Mouse (Mus musculus) B cell, adult 2 months (primary cell): Measurements from ENCODE around the gene Cox10.
A peak's percentile ranks its signal among the peaks of the same experiment; 100 is the strongest.

ENCODE experiments used
- DNase-seq, 2 experiments: peaks; one replicate each; pipeline ENCODE4 v3.0.0; 2022

Cox10 gene

DNA sequence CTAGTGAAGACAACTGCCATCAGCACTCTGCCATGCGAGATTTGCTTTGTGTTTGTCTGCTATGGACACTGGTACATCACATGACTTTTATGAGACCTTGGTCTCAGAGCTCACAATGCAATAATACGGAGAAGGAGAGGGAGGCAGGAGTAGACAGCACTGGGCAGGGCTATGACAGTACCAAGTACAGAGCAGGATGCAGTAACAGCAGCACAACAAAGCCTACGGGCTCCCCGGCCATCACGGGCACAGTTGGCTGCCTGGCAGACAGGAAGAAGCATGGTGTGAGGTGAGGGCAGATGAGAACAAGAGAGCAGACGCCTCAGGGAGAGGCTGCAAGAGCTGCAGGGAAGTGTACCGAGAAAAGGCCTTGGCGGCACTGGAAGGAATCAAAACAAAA, 87.3 kb downstream of the Cox10 start:
- no peak for DNase-seq

DNA sequence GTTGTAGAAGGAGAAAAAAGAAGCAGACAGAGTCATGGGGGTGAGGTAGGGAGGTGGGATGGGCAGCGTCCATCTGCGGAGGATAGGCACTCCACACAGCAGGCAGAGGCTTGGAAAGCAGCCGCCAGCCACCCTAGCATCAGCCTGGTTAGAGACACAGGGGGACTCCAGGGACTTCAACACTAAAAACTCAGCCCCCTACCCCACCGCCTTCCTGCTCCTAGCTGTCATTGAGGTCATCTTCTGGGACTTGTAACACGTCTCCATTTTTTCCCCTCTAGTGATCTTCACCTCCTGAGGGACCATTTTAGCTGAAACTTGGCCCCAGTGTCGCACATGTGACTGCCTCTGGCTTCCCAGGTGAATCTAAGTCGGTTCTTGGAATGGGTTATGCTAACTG, 88.5 kb downstream of the Cox10 start:
- no peak for DNase-seq

DNA sequence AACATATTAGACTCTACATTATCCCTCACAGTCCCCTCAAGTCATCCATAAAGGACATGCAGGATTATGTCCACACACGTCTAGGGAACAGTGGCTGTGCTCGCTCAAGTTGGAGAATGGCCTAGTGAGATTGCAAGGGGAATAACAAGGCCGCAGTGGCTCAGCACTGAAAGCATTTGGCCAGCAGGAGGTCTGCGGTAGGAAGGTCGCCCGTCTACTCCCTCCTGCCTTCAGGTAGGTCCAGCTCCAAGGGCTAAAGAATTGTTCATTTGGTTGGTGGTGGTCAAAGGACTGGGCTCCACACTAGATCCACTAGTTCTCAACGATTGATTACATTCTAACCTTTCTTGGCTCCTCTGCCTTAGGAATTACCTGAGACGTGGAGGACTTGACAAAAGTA, 89.0 kb downstream of the Cox10 start:
- DNase-seq, result no peak

DNA sequence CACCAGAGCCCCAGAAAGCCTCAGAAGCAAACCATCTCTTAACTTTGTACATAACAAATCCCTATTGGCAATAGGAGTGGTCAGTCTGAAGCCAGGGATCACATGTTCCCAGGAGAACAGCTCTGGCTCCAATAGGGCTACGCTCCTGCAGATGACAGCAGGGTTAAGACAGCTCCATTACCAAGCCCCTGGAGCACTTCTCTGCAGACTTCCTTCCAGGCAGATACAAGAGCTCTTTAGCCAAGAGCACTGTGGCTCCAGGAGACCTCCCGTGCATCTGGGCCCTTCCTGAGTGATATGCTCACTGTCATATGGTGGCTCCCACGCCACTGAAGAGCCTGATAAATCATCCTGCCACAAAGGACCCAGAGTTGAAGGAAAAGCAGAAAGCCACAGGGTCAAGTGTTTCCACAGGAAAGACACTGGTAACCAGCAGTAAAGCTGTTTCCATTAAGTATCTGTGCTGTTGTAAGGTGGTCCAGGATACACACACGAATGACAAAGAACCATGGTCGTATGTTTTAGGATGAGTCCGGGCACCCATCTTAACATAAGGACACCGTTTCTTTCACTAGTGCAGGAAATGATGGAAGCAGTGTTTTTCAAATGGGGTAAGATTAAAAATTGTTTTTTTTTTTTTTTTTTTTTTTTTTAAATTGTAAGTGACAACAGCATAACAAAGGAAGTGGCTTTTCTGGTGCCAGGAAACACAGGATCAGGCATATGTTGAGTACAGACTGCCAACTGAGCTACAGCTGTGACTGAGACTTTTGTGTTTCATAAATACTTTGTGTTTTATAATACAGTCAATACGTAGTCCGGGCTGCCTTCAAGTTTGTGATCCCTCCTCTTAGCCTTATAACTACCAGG, 90.0 kb downstream of the Cox10 start:
- no peak for DNase-seq

DNA sequence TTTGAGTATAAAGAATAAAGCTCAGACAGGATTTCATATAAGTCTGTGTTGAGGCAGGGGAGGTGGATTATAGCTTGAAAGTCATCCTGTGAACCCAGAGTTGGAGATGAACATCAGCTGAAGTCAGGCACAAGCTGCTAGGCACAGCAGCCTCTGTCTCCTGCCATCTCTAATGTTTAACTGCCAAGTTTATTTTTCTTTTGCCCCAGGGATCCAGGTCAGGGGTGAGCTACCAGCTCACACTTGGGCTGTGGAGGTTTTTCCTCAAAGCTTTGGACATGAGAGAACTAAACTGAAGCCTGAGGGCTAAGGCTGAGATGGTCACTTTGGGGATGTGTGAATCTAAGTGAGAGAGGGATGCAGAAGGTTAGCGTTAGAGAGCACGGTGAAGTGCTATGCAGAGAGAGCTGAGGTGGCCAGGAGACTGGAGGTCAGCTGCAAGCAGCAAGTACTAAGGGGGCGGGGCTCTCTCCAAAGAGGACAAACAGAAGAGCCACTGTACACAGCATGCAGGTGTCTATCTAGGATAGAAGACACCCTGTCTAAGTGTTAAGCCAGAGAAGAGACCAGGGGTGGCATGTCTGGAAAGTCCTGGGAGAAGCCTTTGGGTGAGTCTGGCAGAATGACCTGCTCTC, 91.1 kb downstream of the Cox10 start:
- no peak for DNase-seq

DNA sequence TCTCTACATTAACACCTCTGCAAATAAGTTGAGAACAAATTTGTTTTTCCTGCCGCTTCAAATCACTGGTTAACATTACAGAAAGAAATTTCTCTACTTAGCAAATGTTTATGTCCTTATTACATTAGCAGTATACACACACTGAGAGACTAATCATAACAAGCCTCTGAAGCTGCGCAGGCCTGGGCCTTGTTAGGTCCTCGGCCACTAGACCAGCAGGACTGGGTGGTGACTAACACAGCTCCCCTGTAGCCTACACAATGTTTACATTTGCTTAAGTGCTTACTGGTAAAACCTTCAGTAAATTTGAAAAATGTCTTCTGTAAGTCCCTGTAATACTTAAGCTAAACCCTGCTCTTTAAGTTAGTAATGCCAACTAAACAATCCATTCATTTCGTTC, 92.6 kb downstream of the Cox10 start:
- DNase-seq, result no peak

DNA sequence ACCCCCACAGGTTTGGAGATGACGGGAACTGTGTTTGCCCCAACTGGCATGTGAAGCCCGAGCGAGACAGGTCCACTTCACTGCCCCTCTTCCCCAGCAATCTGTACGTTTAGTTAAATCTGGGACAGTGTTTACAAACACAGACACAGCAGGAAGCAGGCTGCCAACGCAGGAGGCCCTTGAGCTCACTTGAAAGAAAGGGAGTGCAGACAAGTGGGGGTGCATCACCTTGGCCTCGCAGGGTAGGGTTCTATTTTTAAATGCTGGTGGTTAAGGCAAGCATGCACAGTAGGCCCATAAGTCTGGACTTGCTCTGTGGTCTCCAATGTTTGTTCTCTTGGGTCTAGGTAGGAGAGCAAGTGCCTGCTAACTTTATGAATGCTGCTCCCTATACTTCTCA, 93.8 kb downstream of the Cox10 start:
- no peak for DNase-seq

DNA sequence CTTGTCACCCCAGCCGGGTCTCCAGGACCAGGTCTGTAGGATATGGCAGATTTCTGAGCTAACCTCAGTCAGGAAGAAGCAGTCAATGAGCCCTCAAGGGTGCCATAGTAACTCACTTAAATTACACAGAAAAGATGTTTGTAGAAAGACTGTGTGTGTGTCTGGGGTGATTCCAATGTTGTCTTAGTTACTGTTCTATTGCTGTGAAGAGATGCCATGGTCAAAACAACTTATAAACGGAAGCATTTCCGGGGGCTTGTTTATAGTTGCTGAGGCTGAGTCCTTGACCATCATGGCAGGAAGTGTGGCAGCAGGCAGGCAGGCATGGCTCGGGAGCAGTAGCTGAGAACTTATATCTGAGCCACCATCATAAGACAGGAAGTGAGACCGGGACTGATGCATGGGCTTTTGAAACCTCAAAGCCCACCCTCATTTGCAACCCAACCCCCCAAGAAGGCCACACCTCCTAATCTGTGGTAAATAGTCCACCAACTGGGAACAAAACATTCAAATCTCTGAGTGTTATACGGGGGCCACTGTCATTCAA, 94.6 kb downstream of the Cox10 start:
- no peak for DNase-seq

DNA sequence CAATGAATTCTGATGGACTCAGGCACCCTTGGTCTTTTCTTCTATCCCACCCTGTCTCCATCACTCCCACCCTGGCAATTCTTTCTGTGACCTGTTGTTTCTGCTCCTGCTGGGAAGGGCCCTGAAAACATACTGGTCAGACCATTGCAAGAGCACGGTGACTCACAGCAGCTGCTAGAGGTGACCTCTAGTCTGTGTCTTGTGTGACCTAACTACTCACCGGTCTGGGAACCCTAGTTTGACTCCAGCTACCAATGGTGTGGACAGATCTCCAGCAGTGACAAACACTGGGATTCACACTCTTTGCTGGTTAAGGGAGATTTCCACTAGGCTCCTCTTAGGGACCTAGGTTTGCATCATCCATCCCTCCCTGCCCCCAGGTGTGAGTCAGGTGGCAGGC, 101.5 kb downstream of the Cox10 start:
- no peak for DNase-seq

DNA sequence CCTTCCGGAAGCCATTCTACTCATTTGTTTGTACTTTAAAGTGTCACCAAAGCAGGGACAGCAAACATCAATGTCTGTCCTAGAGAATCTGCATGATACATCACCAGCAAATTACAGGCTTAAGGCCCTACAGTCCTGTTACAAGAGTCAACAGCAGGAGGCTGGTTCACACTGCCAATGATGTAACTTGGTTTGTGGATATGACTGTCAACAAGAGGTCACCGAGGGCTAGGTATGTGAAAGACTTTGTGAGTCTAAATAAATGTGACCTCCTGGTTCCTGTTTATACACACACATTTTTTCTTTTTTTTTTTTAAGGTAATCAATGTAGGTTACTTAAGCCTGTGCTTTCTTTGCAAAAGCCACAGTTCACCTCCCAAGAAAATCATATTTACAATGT, 102.5 kb downstream of the Cox10 start:
- no peak for DNase-seq

DNA sequence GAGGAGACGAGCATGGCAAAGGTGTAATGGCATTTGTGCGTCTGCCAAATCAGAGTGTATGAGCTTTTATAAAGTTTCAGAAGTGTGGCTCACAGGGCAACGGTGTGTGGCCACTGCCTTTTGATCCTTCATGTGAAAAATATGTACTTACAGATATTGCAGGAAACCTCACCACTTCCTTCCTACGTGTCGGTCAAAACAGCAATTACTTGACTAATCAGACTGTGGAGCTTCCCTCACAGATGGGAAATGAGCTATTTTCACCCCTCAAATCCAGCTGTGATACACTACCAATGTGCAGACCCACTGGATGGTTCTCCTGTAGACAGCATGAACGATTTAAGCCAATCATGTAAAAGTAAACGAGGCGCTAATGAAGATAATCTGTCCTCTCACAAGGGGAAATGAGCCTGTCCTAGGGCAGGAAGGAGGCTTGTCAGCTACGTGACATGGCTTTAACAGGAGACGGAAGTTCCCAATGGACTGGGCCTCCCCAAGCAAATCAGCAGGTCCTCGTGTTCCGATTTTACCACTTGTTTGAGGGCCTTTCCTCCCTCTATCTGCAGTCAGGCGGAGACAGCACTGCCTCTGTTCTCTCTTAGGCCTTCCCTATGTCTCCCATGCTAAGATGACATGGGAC, 103.9 kb downstream of the Cox10 start:
- DNase-seq, result no peak

DNA sequence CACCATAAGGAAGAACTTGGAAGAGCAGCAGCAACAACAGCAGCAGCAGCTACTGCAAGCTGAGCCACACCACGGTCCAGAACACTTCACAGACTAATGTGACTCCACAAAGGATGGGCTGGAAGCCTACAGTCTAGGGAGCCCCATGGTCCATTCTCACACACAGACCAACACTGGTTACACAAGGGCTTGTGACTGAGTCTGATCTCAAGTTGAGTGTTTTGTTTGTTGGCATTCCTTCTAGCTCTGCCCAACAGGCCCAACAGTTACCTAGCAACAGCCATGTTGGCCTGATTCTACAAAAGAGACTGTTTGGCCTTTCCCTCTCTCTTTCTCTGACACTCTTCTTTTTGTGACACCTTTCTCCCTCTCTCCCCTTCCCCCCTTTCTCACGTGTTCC, 105.3 kb downstream of the Cox10 start:
- no peak for DNase-seq

DNA sequence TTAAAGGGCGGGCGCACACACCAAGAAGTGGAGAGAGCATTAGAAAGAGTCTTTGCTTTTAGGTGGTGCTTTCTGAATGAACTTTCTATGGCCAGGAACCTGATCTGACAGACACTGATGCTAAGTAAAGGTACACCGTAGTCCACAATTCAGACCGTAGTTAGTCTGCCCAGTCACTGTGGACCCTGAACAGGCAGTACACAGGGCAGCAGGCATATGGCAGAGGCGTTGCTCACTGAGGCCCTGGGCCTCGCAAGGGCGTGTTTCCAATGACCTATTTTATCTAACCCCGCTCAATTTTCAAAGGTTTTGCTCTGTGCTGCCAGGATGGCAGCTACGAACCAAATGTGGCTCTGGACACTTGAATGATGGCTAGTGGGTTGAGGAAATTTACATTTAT, 107.8 kb downstream of the Cox10 start:
- no peak for DNase-seq

DNA sequence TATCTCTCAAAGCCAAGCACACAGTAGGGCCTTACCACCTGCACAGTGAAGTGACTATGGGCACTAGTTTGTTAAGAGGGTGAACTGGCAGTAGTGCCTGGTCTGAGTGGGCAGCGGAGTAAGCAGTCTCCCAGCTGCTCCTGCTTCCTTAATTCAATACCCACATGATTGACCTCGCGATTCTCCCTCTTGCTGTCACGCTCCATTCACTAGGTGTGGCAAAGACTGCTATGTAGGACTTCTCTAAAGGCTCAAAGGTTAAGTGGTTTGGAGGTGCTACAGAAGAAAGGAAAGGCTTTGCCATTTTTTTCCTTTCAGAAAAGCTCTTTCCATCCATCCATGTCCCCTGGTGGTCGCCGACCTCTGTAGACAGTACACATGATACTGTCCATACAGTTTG, 108.5 kb downstream of the Cox10 start:
- no peak for DNase-seq

DNA sequence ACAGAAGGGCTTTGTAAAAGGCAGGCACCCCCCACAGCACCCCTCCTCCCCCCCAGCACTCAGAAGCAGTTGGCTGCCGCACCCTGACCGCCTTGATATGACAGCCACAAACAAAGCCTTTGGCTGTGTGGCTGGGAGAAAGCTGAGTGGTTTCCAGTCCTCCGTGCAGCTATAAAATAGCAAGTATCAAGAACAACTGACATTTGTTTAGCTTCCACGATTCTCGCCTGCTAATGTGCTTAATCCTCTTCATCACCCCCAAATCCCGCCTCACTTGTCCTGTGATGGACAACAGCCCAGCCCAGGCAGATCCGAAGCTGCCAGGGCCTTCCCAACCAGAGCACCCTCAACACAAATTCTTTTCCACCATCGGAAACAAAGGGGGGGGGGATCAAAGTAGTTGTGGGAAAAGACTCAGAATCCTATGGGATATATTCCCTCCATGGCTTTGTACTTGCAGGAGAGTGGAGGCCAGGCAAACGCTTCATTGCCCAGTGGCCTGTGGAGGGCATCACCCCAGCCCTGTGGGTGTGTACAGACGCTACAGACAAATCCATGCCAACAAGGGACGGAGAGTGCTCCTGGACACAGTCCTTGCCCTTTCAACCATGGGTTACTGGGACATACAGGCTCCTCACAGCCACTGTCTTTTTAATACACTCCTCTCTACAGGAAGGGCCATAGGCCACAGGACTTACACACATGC, 109.9 kb downstream of the Cox10 start:
- no peak for DNase-seq

DNA sequence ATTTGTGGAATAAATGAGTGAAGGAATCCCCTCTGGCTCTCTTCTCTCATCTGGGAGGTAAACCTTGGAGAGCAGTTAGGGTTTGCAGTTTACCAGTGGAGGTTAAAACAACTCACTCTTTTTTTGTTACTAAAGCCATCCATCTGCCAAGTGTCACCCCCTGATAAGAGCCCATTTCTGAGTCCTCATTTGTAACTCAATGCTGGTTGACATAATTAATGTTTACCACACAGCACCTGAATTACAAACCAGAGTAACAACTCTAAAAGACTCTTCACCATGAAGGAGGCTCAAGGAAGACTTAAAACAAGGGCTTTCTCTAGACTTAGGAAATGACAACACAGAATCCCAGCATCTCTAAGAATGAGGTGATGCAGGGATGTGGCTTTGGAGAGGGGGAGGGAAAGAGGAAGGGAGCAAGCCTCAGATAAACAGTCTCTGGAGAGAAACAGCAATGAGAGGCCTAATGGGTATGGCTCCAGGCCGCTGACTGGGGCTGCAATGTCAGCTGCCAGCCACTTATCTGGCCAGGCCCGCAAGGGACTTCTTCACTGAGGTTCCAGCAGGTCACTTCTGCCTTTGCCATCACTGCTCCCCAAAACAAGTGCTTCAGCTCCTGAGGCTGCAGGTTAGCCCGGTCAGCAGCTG, 110.8 kb downstream of the Cox10 start:
- no peak for DNase-seq

DNA sequence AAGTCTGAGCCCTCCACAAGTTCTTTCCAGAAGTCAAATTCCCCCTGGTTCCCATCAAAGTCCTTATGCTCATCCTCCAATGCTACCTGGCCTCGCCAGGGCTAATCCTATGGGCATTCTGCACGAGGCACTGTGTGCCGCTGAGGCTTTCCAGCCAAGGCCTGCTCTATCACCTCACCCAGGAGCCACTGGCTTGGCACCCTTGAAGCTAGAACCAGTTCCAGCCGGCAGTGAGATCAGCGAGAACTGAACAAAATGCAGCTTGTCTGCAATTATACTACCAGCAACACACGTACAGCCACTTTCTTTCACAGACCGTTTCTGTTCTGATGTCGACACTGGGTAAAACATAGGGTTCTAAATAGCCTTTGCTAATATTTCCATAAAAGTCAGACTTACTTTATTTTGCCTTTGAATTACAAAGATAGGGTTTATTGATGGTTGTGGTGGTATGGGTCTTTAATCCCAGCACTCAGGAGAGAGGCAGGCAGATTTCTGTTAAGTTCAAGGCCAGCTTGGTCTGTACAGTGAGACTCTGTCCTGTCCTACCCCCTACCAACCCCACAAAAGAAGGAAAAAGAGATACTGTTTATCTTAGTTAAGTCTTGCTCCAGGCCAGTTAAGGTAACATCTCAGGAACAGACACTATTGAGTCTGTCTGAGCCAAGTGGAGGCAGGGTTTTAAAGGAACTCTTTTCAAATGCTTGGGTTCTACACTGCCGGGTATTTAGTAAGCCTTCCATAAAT, 111.5 kb downstream of the Cox10 start:
- DNase-seq, result no peak

DNA sequence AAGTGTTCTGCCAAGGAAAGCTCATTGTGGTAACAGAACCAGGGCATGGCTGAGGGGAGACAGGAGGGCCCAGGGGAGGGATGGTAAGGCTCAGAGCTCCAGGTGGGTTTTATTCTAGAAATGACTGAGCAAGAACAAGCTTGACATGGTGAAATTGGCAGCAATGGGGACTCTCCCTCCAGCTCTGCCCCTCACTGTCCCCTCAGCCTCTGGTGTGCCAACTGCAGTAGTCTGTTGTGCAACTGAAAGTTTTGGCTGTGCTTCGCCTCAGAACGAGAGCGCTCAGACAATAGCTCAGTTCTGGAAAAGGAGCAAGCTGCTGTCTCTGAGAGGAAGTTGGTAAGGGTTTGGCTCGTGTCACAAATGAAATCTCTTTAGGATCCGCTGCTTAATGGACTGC, 113.8 kb downstream of the Cox10 start:
- DNase-seq, result no peak

DNA sequence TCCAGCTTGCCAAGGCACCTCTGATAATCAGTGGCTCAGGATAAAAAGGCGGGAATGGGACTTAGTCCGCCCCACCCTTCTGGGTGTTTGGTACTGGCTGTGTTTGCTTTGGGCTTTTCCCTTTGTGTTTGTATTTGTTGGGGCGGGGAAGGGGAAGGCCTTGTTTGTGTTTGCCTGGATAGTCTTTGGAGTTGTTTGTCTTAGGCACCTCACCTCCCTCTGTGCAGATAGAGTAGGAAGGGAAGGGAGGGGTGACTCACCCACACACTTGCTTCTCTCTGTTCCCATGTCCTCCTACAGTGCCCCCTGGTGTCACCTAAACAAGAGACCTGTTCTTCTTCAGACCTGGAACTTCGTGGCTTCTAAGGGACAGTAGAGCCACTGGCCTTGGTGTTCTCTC, 122.1 kb downstream of the Cox10 start:
- peak; percentile 42 to 51 for DNase-seq

DNA sequence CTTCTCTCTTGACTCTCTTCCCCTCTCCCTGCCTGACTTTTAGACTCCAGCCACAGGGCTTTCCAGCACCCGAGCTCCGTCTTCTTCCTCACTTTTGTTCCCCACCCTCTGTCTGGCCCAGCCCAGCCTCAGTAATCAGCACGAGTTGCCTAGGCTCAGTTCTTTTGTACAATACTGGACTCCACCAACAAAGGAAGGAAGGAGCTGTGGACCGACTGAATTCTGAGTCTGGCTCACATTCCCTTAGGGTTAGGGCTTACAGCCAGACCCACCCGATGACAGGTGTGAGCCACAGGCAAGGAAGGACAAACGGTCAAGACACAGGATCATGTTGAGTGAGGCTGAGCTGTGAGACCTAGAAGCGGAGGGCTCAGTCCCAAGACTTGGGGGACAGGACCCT, 122.5 kb downstream of the Cox10 start:
- DNase-seq, result no peak

DNA sequence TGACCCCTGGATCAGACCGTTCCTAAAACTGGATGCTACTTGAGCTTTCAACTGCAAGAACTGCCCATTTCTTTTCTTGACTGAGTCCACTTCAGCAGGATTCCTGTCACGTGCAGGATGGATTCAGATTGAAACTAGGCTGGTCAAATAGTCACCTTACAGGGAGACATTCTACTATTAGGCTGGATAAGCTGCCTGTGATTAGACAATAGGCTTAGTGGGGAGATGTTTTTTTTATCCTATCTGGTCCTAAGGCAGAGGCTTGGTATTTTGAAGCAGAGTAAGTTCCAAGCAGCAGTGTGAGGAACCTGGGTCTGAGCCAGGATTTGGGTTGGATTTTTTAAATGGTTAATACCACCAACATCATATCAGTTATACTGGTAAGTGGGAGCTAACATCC, 125.4 kb downstream of the Cox10 start:
- DNase-seq, result no peak

DNA sequence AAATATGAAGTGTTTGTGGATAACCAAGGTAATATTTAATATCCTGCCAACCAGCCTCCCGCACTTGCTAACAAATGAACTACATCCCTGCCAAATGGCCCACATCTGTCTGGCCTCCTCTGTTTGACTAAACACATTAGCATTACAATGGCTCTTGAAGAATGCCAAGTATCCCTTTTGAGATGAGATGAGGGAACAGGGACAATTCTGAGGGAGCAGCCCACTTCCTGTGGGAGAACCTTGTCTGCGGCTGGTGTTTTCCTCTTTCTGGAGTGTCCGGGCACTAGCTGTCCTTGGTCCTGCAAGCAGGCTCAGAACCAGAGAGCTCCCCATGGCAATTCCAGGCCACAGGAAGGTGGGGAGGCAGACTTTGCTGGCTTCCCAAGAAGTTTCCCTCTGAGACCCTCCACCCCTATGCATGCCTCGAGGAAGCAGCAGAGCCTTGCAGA, 126.5 kb downstream of the Cox10 start:
- DNase-seq, result no peak
